Mouse (Mus musculus) spleen, adult 2 months (tissue): ENCODE results near the gene Snai1. TPM values are rescaled to one million over a fixed set of nuclear protein-coding genes. Genes with fewer than 3 reads are reported as not detected.
A peak's percentile ranks its signal among the peaks of the same experiment; 100 is the strongest.

ENCODE experiments used
- DNase-seq, 2 experiments: peaks; one replicate each; pipeline versions ENCODE4 v3.0.0 to v3.0.0-alpha.2; 2012 to 2021; ENCODE audit warnings: low spot score in 2 of 2, low read depth in 1 of 2
- H3K27ac ChIP-seq: fragments of 200-500 bp; 2 replicates; pipeline ENCODE4 v1.5.1; 2012; ENCODE audit warnings: low read length, inconsistent platforms; ENCODE audit not compliant: insufficient read depth
- H3K27me3 ChIP-seq: fragments of 200-500 bp; 2 replicates; pipeline ENCODE4 v1.6.1; 2012; ENCODE audit warnings: mild to moderate bottlenecking, moderate library complexity, low read length, inconsistent platforms; ENCODE audit not compliant: control insufficient read depth, insufficient read depth
- H3K36me3 ChIP-seq: fragments of 200-500 bp; 2 replicates; pipeline ENCODE4 v1.6.1; 2012; ENCODE audit warnings: mild to moderate bottlenecking, low read length, inconsistent platforms; ENCODE audit not compliant: control insufficient read depth, insufficient read depth
- H3K4me1 ChIP-seq: fragments of 200-500 bp; 2 replicates; pipeline ENCODE4 v1.6.1; 2011; ENCODE audit warnings: inconsistent platforms; ENCODE audit not compliant: control insufficient read depth, insufficient read depth, insufficient read length
- H3K4me3 ChIP-seq: fragments of 200-500 bp; 2 replicates; pipeline ENCODE4 v1.5.1; 2011; ENCODE audit warnings: mild to moderate bottlenecking, inconsistent platforms; ENCODE audit not compliant: insufficient read depth, insufficient read length; ENCODE audit errors: extremely low read depth
- CTCF ChIP-seq: fragments of 200-500 bp; IDR thresholded peaks from 2 replicates; pipeline ENCODE4 v1.5.1; 2011; ENCODE audit warnings: mild to moderate bottlenecking, inconsistent platforms; ENCODE audit not compliant: insufficient read depth, insufficient read length, insufficient replicate concordance; ENCODE audit errors: extremely low read depth
- POLR2A ChIP-seq: fragments of 200-500 bp; IDR thresholded peaks from 2 replicates; pipeline ENCODE4 v1.6.1; 2011; ENCODE audit warnings: low read depth, low read length, inconsistent platforms
- WGBS: fragments of 180-500 bp; shearing (Covaris S2); methylation state at CpG from one replicate; pipeline ENCODE4 v1.1.7; 2018; 5-methylcytosine and 5-hydroxymethylcytosine counted together
- polyA plus RNA-seq: library from polyadenylated mRNA; depleted of rRNA; stranded (reverse); fragments of >200 nt; gene quantifications from 2 replicates; pipeline ENCODE4 v1.2.3, GENCODE M21; 2012

Gene Snai1
- polyA plus RNA-seq, 1 experiment = 21.0 TPM

DNA sequence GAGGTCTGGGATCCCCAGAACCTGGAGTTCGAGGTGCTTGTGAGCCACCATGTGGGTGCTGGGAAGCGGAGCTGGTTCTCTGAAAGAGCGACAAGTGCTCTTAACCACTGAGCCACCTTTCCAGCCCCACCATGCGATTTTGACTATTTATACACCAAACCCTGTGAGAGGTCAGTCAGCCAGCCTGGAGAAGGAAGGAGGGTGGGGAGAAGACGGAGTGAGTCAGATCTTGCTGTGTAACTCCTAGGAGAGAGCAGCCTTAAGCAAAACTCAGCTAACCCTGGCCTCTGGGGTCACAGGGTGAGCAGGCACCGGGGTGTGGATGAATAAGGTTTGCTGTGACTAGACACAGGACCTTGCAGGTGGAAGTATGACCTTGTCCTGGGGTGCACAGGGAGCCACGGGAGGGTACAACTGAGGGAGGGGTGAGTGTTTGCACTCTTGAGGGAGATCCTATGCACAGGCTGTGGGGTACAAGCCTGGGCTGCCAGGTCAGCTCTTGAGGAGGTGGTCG lies 12.4 kb downstream of the Snai1 start:
- H3K27me3 ChIP-seq = no peaks in the 10 kb centered on the region
- 86% methylated on average over 8 of the region's 8 CpGs for WGBS

DNA sequence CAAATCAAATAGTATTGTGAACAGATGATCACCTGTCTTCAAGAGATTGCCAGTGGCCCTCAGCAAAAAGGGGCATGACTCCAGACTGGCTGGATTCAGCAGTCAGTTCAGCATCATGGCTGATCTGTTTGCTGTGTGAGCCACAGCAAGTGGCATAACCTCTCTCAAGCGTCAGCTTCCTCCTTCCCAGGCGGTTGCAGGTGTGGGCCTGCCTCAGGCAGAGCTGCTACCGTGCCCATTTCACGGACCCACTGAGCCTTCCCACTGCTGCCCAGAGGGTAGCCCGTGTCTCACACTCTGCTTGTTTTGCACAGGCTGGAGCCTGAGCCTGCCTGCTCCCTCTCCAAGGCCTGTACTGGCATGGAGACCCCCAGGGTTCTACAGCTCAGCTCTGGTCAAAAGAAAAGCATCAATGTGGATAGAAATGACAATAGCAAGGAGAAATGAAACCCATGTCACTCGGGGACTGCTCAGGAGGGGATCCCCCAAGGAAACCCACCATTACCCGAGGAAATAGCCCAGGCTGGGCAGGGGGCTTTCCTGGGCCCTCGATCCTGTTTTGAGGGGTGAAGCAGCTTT lies 13.4 kb downstream of the Snai1 start:
- TF ChIP-seq POLR2A (no peak), CTCF (no peak)
- WGBS = 22% methylated on average over 8 of the region's 8 CpGs
- Histone ChIP-seq H3K4me3 (no peak overlapping the region), H3K27ac (peak overlapping the region; percentile 44), H3K4me1 (peaks cover 7% of the 10 kb centered on the region; the same call in 1 of the 2 replicates), H3K27me3 (no peaks in the 10 kb centered on the region), H3K36me3 (no peaks in the 10 kb centered on the region)
- DNase-seq = peak in 1 of 2 experiments; percentile 30

More for the DNA sequence above, 12.4 kb downstream of the Snai1 start:
- H3K4me1 ChIP-seq = peaks cover 7% of the 10 kb centered on the region; the same call in 1 of the 2 replicates
- H3K36me3 ChIP-seq = no peaks in the 10 kb centered on the region
- H3K4me3 ChIP-seq = no peak overlapping the region
- TF ChIP-seq POLR2A = no peak
- DNase-seq = no peak
- no peak overlapping the region for H3K27ac ChIP-seq

DNA sequence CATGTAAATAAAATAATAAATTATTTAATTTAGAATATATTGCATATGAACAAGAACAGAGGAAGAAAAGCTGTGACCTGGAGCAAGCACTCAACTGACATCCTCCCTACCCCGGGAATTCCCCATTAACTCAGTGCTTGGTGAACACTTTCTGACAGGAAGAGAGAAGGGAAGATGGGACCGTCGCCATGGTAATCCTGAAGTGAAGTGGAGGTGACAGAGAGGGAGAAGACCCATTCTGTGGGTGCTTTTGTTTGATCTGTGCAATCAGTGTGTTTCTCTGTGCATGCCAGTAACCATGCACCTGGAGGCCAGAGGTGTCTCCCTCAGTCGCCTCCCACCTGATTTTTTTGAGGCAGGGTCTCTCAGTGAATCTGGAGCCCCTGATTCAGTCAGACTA lies 14.3 kb downstream of the Snai1 start:
- 65% methylated on average over 4 of the region's 4 CpGs for WGBS
- TF ChIP-seq POLR2A (no peak), CTCF (no peak)
- no peaks in the 10 kb centered on the region for H3K27me3 ChIP-seq
- no peak for DNase-seq
- H3K4me3 ChIP-seq = no peak overlapping the region
- H3K36me3 ChIP-seq = no peaks in the 10 kb centered on the region
- H3K4me1 ChIP-seq = peaks cover 7% of the 10 kb centered on the region; the same call in 1 of the 2 replicates
- no peak overlapping the region for H3K27ac ChIP-seq

DNA sequence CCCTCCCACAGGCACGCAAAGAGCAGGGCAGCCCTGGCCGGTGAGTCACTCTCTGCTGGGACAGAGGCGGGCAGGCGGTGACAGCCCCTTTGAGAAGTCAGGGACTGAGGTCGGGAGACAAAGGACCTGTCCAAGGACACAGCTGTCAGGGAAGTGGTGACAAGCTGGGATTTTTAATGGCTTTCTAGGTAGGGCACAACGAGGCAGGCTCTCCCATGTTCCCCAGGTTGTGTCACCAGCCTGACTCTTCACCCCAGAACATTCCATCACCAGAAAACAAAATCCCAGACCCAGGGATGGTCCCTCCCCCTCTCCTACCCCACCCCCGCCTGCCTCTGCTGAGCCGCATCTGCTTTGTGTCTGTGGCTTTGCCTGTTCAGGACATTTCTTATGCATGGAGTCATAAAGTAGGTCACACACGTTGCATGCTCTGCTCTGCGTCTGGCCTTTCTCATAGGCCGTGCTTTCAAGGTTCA lies 15.0 kb downstream of the Snai1 start:
- Histone ChIP-seq H3K4me1 (peaks cover 7% of the 10 kb centered on the region; the same call in 1 of the 2 replicates), H3K4me3 (no peak overlapping the region), H3K27me3 (no peaks in the 10 kb centered on the region), H3K27ac (no peak overlapping the region), H3K36me3 (no peaks in the 10 kb centered on the region)
- TF ChIP-seq POLR2A = no peak
- no peak for TF ChIP-seq CTCF
- DNase-seq = no peak
- 69% methylated on average over 11 of the region's 11 CpGs for WGBS

DNA sequence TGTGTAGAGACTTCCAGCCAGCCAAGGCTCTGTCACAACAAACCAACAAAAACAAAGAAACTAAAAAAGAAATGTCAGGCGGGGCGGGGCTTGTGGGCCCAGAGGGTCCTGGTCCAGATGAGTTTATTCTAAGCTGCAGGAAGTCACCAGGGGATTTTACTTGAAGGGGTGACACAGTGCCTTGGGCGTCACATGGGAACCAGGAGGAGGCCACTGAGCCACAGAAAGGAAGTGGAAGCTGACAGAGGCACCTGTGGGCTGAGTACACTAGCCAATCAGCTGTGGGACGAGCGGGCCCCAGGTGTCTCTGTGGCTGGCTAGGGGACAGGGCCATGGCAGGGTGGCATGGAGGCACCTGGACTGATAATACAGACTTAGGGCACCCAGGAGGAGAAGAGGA lies 17.8 kb downstream of the Snai1 start:
- peak; percentile 20 to 43 for DNase-seq
- H3K4me3 ChIP-seq = no peak overlapping the region
- no peak for TF ChIP-seq POLR2A
- TF ChIP-seq CTCF = no peak
- 28% methylated on average over 5 of the region's 5 CpGs for WGBS
- no peak overlapping the region for H3K27ac ChIP-seq
- no peaks in the 10 kb centered on the region for H3K36me3 ChIP-seq
- peaks cover 4% of the 10 kb centered on the region for H3K4me1 ChIP-seq
- H3K27me3 ChIP-seq = peaks cover 4% of the 10 kb centered on the region

DNA sequence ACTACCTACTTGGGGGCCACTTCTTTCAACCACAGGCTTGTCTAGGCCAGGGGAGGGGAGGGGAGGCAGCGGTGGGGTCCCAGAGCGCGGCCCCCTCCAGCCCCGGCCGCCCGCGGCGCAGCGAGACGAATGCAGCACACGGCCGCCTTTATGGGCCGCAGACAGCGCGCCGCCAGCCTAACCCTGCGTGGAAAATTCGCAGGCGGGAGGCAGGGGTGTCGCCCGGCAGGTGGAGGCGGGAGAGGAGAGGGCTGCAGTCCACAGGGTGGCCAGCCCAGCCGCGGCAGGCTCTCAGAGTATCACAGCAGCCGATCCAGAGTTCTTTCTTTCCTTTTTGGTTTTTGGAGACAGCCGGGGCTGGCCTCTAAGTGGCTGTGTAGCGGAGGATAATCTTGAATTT lies 21.4 kb downstream of the Snai1 start:
- Histone ChIP-seq H3K4me3 (no peak overlapping the region), H3K36me3 (no peaks in the 10 kb centered on the region), H3K4me1 (no peaks in the 10 kb centered on the region; the same call in none of the 2 replicates), H3K27me3 (peaks cover 4% of the 10 kb centered on the region), H3K27ac (no peak overlapping the region)
- TF ChIP-seq CTCF (no peak), POLR2A (no peak)
- WGBS = 33% methylated on average over 27 of the region's 27 CpGs
- no peak for DNase-seq

DNA sequence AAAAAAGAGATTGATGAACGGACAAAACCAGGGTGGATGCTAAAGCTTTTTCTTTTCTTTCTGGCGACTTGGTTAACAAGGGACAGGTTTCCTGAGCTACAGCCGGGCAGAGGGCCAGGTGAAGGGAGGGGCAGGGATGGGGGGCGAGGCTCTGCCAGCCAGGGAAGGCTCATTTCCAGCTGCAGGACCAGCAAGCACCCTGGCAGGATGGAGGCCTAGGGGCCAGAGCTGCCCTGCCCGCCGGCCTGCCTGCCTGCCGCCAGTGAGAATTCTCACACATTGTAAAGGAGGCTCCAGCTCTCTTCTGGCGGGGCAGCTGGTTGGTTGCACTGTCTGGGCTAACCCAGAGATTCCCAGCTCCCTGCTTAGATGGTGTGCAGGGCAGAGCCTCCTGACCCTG lies 24.1 kb downstream of the Snai1 start:
- DNase-seq = no peak
- TF ChIP-seq POLR2A = no peak
- no peak for TF ChIP-seq CTCF
- no peaks in the 10 kb centered on the region for H3K36me3 ChIP-seq
- 48% methylated on average over 8 of the region's 8 CpGs for WGBS
- no peak overlapping the region for H3K4me3 ChIP-seq
- peaks cover 4% of the 10 kb centered on the region for H3K4me1 ChIP-seq
- peaks cover 4% of the 10 kb centered on the region for H3K27me3 ChIP-seq
- no peak overlapping the region for H3K27ac ChIP-seq
